ENCODE assay signal across 8 mouse cellular contexts in the genomic region with DNA sequence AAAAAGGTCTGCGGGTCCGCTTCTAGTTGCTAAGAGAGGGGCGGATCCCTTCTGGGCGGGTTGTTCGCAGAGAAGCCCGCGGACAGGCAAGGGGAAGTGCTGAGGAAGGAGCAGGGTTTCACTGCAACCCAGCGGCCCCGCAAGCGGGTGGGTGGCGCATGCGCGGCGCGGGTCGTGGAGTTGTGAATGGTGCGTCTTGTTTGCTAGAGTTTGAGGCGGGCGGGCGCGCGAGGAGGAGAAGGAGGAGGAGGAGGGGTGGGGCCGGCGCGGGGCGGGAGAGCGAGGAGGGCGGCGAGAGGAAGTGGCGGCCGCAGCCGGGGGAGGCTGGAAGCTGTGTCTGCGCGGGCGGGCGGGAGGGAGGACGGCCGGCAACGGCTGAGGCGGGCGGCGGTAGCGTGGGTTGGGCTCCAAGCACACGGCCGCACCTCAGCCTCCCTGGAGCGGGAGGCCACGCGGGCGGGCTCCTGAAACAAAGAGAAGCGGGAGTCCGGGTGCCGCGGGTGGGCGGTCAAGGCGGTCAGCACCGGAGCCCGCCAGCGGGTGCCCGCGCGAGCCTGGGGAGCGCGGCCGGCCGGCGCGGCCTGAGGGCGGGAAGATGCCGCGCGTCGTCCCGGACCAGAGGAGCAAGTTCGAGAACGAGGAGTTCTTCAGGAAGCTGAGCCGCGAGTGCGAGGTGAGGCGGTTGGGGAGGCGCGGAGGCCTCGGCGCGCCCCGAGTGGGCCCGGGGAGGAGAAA. TPM values are rescaled to one million over a fixed set of nuclear protein-coding genes. Genes with fewer than 3 reads are reported as not detected.
A peak's percentile ranks its signal among the peaks of the same experiment; 100 is the strongest.
DNase-seq lines count a peak whose midpoint lies in the region; ATAC-seq and TF ChIP-seq lines count a peak whose summit lies in the region.

A gene (plus strand): TSS at position 294 of the 735 bp plus-strand sequence.

- peak; percentile 95 for ATAC-seq in hindbrain, embryonic 11.5 days (ENCODE audit: low FRiP score)
- peak; percentile 93 for ATAC-seq in lung, postnatal 0 days

- no peaks in the 10 kb centered on the region for H3K27me3 ChIP-seq in hindbrain, embryonic 11.5 days (ENCODE audit: control insufficient read depth, insufficient read depth, low read length)
- H3K27me3 ChIP-seq in lung, postnatal 0 days (replicated peaks; ENCODE audit: insufficient read depth, low read length) = no peaks in the 10 kb centered on the region

- DNase-seq in Muller cell, postnatal 12 days (ENCODE audit: inconsistent ontology term) = peak; percentile 100
- DNase-seq in cerebellum, adult 9-11 months = peak; percentile 92
- peak; percentile 85 to 92 for DNase-seq in frontal cortex, adult 2 months (ENCODE audit: extremely low spot score in 1 of 2, low spot score in 1 of 2)
- DNase-seq in hindbrain, embryonic 11.5 days (ENCODE audit: low spot score) = peak; percentile 98
- DNase-seq in layer of hippocampus, postnatal 10 days (ENCODE audit: low spot score in 2 of 2) = peak; percentile 89 to 95
- DNase-seq in lung, postnatal 0 days (ENCODE audit: low spot score) = peak; percentile 99
- peak; percentile 87 for DNase-seq in ovary, postnatal 10 days (ENCODE audit: low spot score)
- DNase-seq in thymus, postnatal 0 days (ENCODE audit: low spot score) = peak; percentile 97

- H3K27ac ChIP-seq in hindbrain, embryonic 11.5 days (ENCODE audit: low read depth, low read length) = peak within 1 kb of the TSS; percentile 93
- peak within 1 kb of the TSS; percentile 98 for H3K27ac ChIP-seq in lung, postnatal 0 days (ENCODE audit: low read length)

- peak within 1 kb of the TSS; percentile 95 for H3K9ac ChIP-seq in hindbrain, embryonic 11.5 days (ENCODE audit: low read depth, low read length)
- H3K9ac ChIP-seq in lung, postnatal 0 days (replicated peaks; ENCODE audit: low read depth) = peak within 1 kb of the TSS; percentile 87

- TF ChIP-seq CTCF in lung, postnatal 0 days (IDR thresholded peaks at IDR 0.05) = no peak

- under 1% methylated on average over 74 of the region's 86 CpGs for WGBS in hindbrain, embryonic 11.5 days
- 3% methylated on average over 55 of the region's 86 CpGs for WGBS in lung, postnatal 0 days

- H3K4me3 ChIP-seq in hindbrain, embryonic 11.5 days (ENCODE audit: low read depth, low read length) = peak within 1 kb of the TSS; percentile 96
- H3K4me3 ChIP-seq in lung, postnatal 0 days (ENCODE audit: low read depth, low read length) = peak within 1 kb of the TSS; percentile 96

- H3K36me3 ChIP-seq in hindbrain, embryonic 11.5 days (ENCODE audit: control insufficient read depth, insufficient read depth, low read length) = no peaks in the 10 kb centered on the region
- H3K36me3 ChIP-seq in lung, postnatal 0 days (ENCODE audit: insufficient read depth, low read length) = no peaks in the 10 kb centered on the region

- no peak for TF ChIP-seq EP300 in lung, postnatal 0 days (IDR thresholded peaks at IDR 0.05)

- peak within 1 kb of the TSS; percentile 54 for H3K4me2 ChIP-seq in hindbrain, embryonic 11.5 days (replicated peaks; ENCODE audit: low read depth, low read length)
- H3K4me2 ChIP-seq in lung, postnatal 0 days (replicated peaks; ENCODE audit: low read depth, low read length) = peak within 1 kb of the TSS; percentile 67

- H3K4me1 ChIP-seq in hindbrain, embryonic 11.5 days (replicated peaks; ENCODE audit: control insufficient read depth, insufficient read depth, low read length) = no peaks in the 10 kb centered on the region
- H3K4me1 ChIP-seq in lung, postnatal 0 days (ENCODE audit: insufficient read depth, low read depth, low read length) = peaks cover 4% of the 10 kb centered on the region; the same call in 1 of the 2 replicates

- H3K9me3 ChIP-seq in hindbrain, embryonic 11.5 days (ENCODE audit: control insufficient read depth, low read length) = no peaks in the 10 kb centered on the region
- H3K9me3 ChIP-seq in lung, postnatal 0 days (ENCODE audit: low read length) = no peaks in the 10 kb centered on the region

RNA-seq across cellular contexts. Expression of the gene that starts here (rescaled TPM):
- polyA plus RNA-seq in frontal cortex, adult 2 months (2012; rRNA removed) = 25.2 and 28.1 TPM in 2 replicates
- 65.1 and 69.0 TPM in 2 replicates for polyA plus RNA-seq in hindbrain, embryonic 11.5 days (2014; fragmentation: Nextera tagmentation; extraction: Ambion mirVana)
- total RNA-seq in layer of hippocampus, postnatal 10 days (2021) = 10 to 100 TPM; 32.1 to 35.7 TPM
- polyA plus RNA-seq in lung, postnatal 0 days (2015; fragmentation: Nextera tagmentation; extraction: Ambion mirVana) = 29.0 and 31.5 TPM in 2 replicates
- 68.5 and 77.3 TPM in 2 replicates for polyA plus RNA-seq in thymus, postnatal 0 days (2015; fragmentation: Nextera tagmentation; extraction: Ambion mirVana)

Comparison
In these comparisons a context has a peak if more than half of its experiments do, and no peak if none do; other contexts are left out.
1. Peak in every context shown above with its lines: DNase-seq, ATAC-seq, H3K4me3 ChIP-seq and H3K27ac ChIP-seq.